Mouse (Mus musculus): ENCODE data around the gene Spsb1. TPM values are rescaled to one million over a fixed set of nuclear protein-coding genes. Genes with fewer than 3 reads are reported as not detected.

Spsb1 gene
- polyA plus RNA-seq, 1 experiment from 2014 or later = 4.0 TPM

DNA sequence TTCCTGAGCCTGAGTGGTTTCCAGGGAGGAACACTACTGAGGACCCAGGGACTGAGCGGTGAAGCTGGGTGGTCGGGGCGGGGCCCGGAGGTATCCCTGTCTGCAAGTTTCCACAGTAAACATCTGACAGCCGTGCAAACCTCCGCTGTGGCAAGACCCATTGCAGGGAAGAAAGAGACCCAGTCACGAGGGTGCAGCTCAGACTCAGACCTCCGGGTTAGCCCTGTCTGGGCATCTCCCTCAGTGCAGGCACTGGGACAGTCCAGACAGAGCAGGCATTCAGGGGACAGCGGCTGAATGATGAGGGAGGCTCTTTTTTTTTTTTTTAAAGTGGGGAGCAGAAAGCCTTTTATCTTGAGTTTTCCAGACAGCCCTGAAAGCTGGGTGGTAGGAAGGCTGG lies 9.6 kb downstream of the Spsb1 start:
- 56% methylated on average over 9 of the region's 9 CpGs for WGBS
- Histone ChIP-seq H3K27ac (no peak overlapping the region), H3K4me3 (replicated peaks) (no peak overlapping the region), H3K27me3 (peaks cover 8% of the 10 kb centered on the region; the same call in 1 of the 2 replicates), H3K9ac (replicated peaks) (no peak overlapping the region), H3K9me3 (no peaks in the 10 kb centered on the region), H3K4me2 (replicated peaks) (no peak overlapping the region), H3K4me1 (replicated peaks) (peaks cover 33% of the 10 kb centered on the region), H3K36me3 (no peaks in the 10 kb centered on the region)
- ATAC-seq = peak; percentile 57; the same call in 1 of the 2 replicates

DNA sequence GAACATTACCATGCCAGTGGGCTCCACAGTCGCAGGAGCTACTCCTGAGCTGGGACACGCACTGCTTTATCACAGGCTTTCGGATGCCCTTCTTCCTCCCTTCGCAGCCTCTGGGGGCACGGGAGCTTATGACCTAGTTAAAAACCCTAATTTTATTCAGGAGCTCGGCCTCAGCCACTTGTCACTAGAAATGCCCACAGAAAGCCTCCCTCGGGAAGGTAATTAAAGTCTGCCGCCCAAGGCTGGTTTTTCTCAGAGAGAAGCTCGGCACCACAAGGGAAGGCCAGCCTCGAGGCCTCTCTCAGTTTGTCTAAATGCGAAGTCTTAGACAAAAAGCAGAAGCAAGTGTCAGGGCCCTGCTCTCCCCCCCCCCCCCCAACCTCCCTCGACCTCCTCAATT lies 10.6 kb downstream of the Spsb1 start:
- Histone ChIP-seq H3K27me3 (peaks cover 8% of the 10 kb centered on the region; the same call in 1 of the 2 replicates), H3K27ac (no peak overlapping the region), H3K4me3 (replicated peaks) (no peak overlapping the region), H3K9ac (replicated peaks) (no peak overlapping the region), H3K4me2 (replicated peaks) (no peak overlapping the region), H3K36me3 (no peaks in the 10 kb centered on the region), H3K9me3 (no peaks in the 10 kb centered on the region), H3K4me1 (replicated peaks) (peaks cover 33% of the 10 kb centered on the region)
- 21% methylated on average over 12 of the region's 12 CpGs for WGBS
- no peak for ATAC-seq

DNA sequence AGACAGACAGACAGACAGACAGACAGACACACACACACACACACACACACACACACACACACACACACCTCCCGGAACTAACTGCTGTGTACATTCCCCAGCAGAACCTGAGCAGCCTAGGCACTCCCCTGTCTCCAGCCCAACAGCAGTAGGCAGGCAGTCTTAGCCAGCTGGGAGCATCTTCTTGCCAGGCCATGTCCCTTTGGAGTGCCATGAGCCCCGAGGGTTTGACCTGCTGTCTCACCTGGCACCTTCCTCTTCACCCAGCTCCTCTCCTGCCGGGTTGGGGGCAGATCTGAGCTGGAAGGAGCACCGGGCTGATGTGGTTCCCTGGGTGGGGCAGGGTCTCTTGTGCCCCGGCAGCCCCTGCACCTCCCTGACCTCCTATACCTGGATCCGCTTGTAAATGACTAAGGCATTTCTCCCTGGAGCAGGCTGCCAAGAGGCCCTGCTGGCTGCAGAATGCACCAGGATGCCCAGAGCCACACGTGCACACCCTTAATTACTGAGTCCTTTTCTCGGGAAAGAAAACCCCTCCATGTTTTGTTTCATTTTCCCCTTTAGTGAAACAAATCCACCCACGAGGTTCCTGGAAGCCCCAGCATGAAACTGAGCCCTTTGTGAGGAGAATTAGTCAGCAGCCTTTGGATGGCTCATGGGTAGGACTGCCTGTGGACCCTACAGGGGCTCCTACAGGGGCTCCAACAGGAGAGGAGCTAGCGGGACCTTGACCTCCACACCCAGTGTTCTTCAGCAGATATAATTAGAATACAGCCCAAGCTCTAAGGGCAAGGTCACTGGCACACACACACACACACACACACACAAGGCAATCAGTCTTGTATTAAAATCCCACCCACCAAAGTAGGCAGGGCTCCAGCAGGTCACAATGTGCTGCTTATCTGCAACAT lies 11.8 kb downstream of the Spsb1 start:
- 54% methylated on average over 10 of the region's 10 CpGs for WGBS
- H3K27ac ChIP-seq = no peak overlapping the region
- no peak for ATAC-seq
- H3K9me3 ChIP-seq = no peaks in the 10 kb centered on the region
- peaks cover 33% of the 10 kb centered on the region for H3K4me1 ChIP-seq (replicated peaks)
- H3K27me3 ChIP-seq = peaks cover 8% of the 10 kb centered on the region; the same call in 1 of the 2 replicates
- H3K4me3 ChIP-seq (replicated peaks) = no peak overlapping the region
- no peaks in the 10 kb centered on the region for H3K36me3 ChIP-seq
- H3K9ac ChIP-seq (replicated peaks) = peak overlapping the region; percentile 40; the same call in 1 of the 2 replicates
- H3K4me2 ChIP-seq (replicated peaks) = no peak overlapping the region

DNA sequence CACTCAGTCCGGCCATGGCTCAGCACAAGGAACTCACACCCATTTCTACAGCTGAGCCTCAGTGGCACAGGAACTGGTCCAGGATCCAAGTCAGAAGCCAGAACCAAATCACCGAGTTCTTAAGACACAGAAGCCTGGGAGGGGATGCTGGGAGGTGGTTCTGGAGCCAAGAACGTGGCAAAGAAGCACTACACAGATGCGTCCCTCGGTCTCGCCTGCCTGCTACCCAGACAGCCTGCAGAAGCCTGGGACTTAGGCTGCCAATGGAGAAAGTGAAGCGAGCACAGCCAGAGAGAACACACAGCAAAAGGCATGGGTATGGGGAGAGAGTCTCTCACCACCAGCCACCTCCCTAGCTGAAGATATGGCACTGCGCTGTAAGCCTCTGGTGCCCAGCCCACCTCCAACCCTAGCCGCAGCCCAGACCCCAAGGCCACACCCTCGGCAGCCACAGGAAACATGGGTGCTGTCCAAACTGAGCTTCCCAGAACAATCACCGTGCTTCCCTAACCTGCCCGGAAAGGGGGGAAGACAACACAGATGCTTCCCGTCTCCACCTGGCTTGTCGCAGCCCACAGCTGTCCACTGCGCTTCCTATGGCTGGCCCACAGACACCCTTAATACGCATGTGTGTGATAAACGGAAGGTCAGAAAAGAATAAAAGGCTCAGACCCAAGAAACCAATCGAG lies 13.6 kb downstream of the Spsb1 start:
- peaks cover 8% of the 10 kb centered on the region; the same call in 1 of the 2 replicates for H3K27me3 ChIP-seq
- H3K4me1 ChIP-seq (replicated peaks) = peaks cover 36% of the 10 kb centered on the region
- H3K27ac ChIP-seq = no peak overlapping the region

DNA sequence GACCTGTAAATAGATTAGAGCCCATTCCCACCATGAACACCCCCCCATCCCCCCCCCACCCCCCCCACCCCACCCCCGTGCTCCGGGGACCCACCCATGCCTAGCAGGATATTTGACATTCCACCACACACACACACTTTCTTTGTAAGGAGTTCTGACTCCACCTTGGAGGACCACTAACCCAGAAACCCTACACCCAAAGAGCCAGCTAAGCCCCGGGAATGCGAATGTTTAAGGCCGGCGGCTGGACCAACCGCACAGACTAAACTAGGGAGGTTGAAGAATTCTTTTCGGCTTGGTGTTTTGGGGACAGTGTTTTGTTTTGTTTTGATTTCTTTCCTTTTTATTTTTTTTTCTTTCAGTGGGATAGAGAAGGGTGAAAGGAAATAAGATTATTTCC lies 16.1 kb downstream of the Spsb1 start:
- 71% methylated on average over 8 of the region's 8 CpGs for WGBS
- Histone ChIP-seq H3K36me3 (no peaks in the 10 kb centered on the region), H3K4me3 (replicated peaks) (no peak overlapping the region), H3K9ac (replicated peaks) (no peak overlapping the region), H3K27ac (no peak overlapping the region), H3K4me1 (replicated peaks) (peaks cover 12% of the 10 kb centered on the region), H3K27me3 (peaks cover 8% of the 10 kb centered on the region; the same call in 1 of the 2 replicates), H3K9me3 (no peaks in the 10 kb centered on the region), H3K4me2 (replicated peaks) (no peak overlapping the region)
- ATAC-seq = no peak

More for the DNA sequence above, 13.6 kb downstream of the Spsb1 start:
- H3K9me3 ChIP-seq = no peaks in the 10 kb centered on the region
- H3K36me3 ChIP-seq = no peaks in the 10 kb centered on the region
- H3K4me2 ChIP-seq (replicated peaks) = no peak overlapping the region
- H3K4me3 ChIP-seq (replicated peaks) = no peak overlapping the region
- ATAC-seq = no peak
- WGBS = 86% methylated on average over 18 of the region's 18 CpGs
- no peak overlapping the region for H3K9ac ChIP-seq (replicated peaks)

DNA sequence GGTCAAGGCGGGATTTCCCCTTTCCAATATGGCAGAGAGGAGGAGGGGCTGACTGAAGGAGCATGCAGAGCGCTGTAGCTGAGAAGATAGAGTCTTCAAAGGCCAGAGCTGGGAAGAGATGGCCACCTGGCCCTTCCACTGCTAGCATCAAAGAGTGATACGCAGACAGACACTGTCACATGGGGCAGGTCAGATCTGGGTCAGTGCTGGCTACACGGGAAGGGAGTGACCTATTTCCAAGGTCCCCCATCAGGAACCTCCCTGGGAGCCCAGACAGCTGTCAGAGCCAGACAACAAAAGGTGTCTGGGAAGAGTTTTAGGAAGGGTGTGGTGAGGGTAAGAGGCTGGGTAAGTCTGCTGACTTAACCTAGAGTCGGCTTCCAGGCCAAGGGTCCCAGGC lies 17.9 kb downstream of the Spsb1 start:
- ATAC-seq = no peak
- Histone ChIP-seq H3K4me1 (replicated peaks) (peaks cover 3% of the 10 kb centered on the region; the same call in 1 of the 2 replicates), H3K27ac (no peak overlapping the region), H3K36me3 (no peaks in the 10 kb centered on the region), H3K9me3 (no peaks in the 10 kb centered on the region), H3K4me3 (replicated peaks) (no peak overlapping the region), H3K9ac (replicated peaks) (no peak overlapping the region), H3K27me3 (0 out of 2 replicates have a peak, but pooled peaks cover 6% of the 10 kb centered on the region), H3K4me2 (replicated peaks) (no peak overlapping the region)
- 63% methylated on average over 5 of the region's 5 CpGs for WGBS

DNA sequence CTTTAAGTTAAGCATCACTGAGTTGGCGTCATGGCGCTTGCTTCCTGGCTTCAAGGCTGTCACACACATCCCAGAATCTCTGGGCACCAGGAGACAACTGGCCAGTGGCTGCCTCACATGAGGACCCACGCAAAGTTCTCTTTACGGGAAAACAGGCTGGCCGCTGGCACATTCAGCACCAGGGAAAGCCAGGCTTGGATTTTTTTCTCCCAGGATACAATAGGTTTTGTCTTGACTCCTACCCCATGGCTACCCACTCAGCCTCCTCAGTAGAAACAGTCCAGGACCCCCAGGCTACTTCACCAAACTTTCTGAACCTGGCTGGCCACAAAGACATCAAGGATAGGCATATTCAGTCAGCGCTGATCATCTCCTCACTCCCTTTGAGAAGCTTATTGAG lies 19.4 kb downstream of the Spsb1 start:
- no peak overlapping the region for H3K9ac ChIP-seq (replicated peaks)
- 87% methylated on average over 6 of the region's 6 CpGs for WGBS
- H3K4me1 ChIP-seq (replicated peaks) = peaks cover 3% of the 10 kb centered on the region; the same call in 1 of the 2 replicates
- H3K27me3 ChIP-seq = 0 out of 2 replicates have a peak, but pooled peaks cover under 1% of the 10 kb centered on the region
- no peaks in the 10 kb centered on the region for H3K36me3 ChIP-seq
- H3K9me3 ChIP-seq = no peaks in the 10 kb centered on the region
- no peak for ATAC-seq
- no peak overlapping the region for H3K4me3 ChIP-seq (replicated peaks)
- H3K27ac ChIP-seq = no peak overlapping the region
- H3K4me2 ChIP-seq (replicated peaks) = no peak overlapping the region

DNA sequence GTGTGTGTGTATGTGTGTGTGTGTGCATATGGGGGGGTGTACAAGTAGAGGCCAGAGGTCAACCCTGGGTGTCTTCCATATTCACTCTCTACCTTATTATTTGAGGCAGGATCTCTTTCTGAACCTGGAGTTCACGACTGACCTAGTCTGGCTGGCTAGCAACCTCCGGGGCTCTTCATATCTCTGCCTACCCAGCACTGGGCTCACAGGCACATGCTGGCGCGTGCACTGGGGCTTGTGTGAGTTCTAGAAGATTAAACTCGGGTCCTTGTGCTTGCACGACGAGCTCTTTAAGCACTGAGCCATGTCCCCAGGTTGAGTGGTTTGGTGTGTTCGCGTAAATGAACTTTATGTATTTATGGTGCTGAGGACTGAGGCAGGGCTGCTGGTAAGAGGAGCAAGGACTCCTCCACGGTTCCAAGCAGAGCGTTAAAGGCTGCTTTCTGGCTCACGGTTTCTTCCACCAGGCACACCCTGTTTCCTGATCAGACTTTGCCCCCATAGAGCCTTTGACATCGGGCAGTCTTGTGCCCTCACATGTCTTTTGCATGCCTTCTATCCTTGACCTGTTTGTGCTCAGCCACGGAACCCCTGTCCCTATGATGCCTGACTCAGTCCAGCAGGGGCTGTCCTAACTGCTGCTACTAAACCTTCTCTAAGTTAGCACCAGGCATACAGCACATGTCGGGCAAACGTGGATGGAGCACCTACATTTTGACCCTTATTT lies 21.2 kb downstream of the Spsb1 start:
- Histone ChIP-seq H3K9ac (replicated peaks) (no peak overlapping the region), H3K27me3 (no peaks in the 10 kb centered on the region), H3K36me3 (no peaks in the 10 kb centered on the region), H3K4me1 (replicated peaks) (peaks cover 3% of the 10 kb centered on the region; the same call in 1 of the 2 replicates), H3K9me3 (no peaks in the 10 kb centered on the region), H3K27ac (no peak overlapping the region), H3K4me3 (replicated peaks) (no peak overlapping the region), H3K4me2 (replicated peaks) (no peak overlapping the region)
- WGBS = 90% methylated on average over 16 of the region's 16 CpGs
- ATAC-seq = no peak

DNA sequence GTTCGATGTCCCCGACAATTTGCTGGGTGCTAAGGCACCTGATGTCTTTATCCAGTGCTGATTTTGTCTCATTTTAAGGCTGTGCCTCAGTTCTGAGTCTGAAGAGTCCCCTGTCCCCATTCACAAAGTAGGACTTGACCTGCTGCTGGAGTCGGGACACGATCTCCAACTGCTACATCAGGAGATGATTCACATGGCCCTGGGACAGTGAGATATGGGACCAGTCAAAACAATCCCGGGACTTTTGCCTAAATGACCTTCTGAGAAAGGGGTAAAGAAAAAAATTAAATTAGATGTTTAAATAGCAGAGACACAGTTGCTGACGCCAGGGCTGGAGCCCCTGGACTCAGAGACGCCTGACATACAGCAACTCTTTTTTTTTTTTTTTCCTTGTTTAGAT lies 21.8 kb downstream of the Spsb1 start:
- no peak overlapping the region for H3K27ac ChIP-seq
- no peak overlapping the region for H3K9ac ChIP-seq (replicated peaks)
- H3K4me2 ChIP-seq (replicated peaks) = no peak overlapping the region
- peaks cover 3% of the 10 kb centered on the region; the same call in 1 of the 2 replicates for H3K4me1 ChIP-seq (replicated peaks)
- ATAC-seq = no peak
- no peak overlapping the region for H3K4me3 ChIP-seq (replicated peaks)
- H3K9me3 ChIP-seq = no peaks in the 10 kb centered on the region
- 95% methylated on average over 7 of the region's 7 CpGs for WGBS
- no peaks in the 10 kb centered on the region for H3K36me3 ChIP-seq
- no peaks in the 10 kb centered on the region for H3K27me3 ChIP-seq

DNA sequence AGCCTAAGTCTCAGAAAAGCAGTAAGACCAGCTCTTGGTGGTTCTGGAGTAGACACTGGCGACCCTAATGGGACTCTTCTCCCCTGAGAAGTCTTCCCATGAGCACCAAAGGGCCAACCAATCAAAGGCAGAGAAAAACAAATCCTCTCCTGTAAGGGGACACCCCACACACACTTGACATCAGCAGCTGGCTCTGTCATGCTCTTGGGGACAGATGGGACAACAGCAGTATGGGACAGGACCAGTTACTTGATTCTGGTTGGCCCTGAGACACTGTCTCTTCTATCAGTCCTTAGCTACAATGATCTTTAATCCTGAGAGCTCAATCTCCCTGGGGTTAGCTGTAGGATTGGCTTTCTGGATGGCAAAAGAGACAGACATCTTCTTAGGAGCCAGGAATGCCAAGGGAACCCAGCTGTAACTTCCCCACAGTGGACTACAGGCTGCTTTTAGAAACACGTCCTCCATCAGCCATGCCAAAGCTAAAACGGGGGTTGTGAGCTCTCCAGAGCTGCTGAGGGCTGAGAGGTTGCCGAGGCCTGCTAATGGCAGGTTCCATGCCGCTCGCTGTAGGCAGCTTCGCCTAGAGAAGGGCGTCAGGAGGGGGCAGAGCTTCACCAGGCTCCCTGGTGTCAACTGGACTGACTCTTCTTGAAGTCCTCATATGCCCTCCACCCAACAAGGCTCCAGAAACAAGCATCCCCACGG lies 22.6 kb downstream of the Spsb1 start:
- 84% methylated on average over 9 of the region's 9 CpGs for WGBS
- ATAC-seq = no peak
- peaks cover 3% of the 10 kb centered on the region; the same call in 1 of the 2 replicates for H3K4me1 ChIP-seq (replicated peaks)

DNA sequence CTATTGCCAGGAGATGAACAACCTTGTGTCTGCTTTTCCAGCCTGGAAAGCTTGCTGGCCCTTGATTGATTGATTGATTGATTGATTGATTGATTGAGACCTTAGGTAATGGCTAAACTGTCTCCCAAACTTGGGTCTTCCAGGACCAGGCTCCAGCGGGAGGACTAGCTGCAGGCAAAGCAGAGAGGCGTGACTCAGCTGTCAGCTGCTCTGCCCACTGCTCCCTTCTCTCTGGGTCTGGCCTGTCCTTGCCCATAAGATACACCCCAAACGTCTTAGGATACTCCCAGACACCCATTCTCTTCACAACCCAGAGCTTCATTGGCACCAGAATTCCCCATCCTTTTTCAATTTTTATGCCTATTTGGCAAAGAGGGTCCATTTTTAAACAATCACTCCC lies 24.1 kb downstream of the Spsb1 start:
- no peak for ATAC-seq
- H3K4me1 ChIP-seq (replicated peaks) = no peaks in the 10 kb centered on the region
- no peaks in the 10 kb centered on the region for H3K36me3 ChIP-seq
- no peak overlapping the region for H3K4me3 ChIP-seq (replicated peaks)
- no peak overlapping the region for H3K27ac ChIP-seq
- H3K4me2 ChIP-seq (replicated peaks) = no peak overlapping the region
- no peak overlapping the region for H3K9ac ChIP-seq (replicated peaks)
- no peaks in the 10 kb centered on the region for H3K27me3 ChIP-seq
- no peaks in the 10 kb centered on the region; the same call in 1 of the 2 replicates for H3K9me3 ChIP-seq
- 70% methylated on average over 3 of the region's 3 CpGs for WGBS

More for the DNA sequence above, 22.6 kb downstream of the Spsb1 start:
- H3K9ac ChIP-seq (replicated peaks) = no peak overlapping the region
- no peaks in the 10 kb centered on the region for H3K9me3 ChIP-seq
- no peaks in the 10 kb centered on the region for H3K27me3 ChIP-seq
- no peak overlapping the region for H3K4me2 ChIP-seq (replicated peaks)
- H3K36me3 ChIP-seq = no peaks in the 10 kb centered on the region
- no peak overlapping the region for H3K27ac ChIP-seq
- H3K4me3 ChIP-seq (replicated peaks) = no peak overlapping the region

Data from midbrain, embryonic 13.5 days (tissue).